Mouse (Mus musculus): ENCODE data around the gene Grik5. TPM values are rescaled to one million over a fixed set of nuclear protein-coding genes. Genes with fewer than 3 reads are reported as not detected.

Grik5 gene
- polyA plus RNA-seq (2012; rRNA removed; ENCODE audit: low replicate concordance): 25.8 and 38.3 TPM in 2 replicates

GRCm38 (mm10) chr7:25071979-25072715 lies at the start of gene Grik5, which contains the start of gene Zfp574:
Gene Grik5 (minus strand): TSS chr7:25072346.
Gene Zfp574 (plus strand): TSS chr7:25072567.

GRCm38 (mm10) chr7:25005421-25006065 lies 66.6 kb downstream of the Grik5 start, which contains the start of gene Atp1a3:
Gene Atp1a3 (minus strand): TSS chr7:25005958.

DNA sequence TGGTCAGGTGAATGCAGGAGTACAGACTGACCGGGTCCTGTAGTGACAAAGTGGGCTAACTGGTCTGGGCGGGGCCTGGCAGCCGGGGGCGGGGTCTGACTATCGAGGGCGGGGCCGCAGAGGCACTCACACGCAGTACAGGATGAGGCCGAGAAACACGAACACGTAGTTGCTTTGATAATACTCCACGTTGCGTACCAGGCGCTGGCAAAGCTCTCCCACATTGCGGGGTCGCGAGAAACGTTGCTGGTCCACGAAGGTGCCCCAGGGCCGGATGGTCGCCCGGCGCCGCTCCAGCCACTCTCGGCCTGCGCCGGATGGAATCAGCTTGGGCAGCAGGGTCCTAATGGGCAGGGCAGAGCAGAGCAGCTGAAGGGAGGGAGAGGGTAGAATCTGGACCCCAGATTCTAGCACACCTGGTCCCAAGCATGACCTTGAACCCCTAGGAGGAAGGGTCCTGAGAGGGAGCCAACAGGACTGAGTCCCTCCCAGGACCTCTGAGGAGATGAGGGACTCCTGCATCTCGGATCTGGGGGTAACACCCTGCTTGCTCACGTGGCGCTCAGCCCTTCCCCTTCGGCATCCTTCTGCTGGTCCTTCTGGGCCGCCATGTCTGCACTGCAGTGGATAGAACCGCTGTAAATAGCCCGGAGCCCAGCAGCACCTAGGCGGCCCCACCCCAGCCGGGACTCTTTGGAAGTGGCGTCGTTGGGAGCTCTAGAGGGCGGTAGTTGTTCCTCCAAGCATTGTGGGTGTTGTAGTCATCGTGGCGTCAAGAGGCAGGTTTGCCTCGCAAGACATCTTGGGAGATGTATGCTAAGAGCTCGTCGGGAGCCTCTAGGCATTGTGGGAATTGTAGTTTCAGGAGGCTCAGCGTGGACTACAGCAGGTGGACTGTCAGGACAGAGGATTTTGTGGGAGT lies 99.9 kb downstream of the Grik5 start, which contains the start of gene Rabac1:
Gene Rabac1, minus strand, starts transcription at position 783 of the 922 bp plus-strand sequence.

Other genes starting within 250 kb of the Grik5 start
- 2.9 and 4.6 TPM in 2 replicates for gene Gm9844, start 210.1 kb downstream of the Grik5 start, polyA plus RNA-seq (2012; rRNA removed; ENCODE audit: low replicate concordance)
- 0.23 TPM in 1 of 2 replicates, not detected in the other for gene Lypd4, start 202.4 kb downstream of the Grik5 start, polyA plus RNA-seq (2012; rRNA removed; ENCODE audit: low replicate concordance)
- gene Dmrtc2, start 202.3 kb downstream of the Grik5 start, polyA plus RNA-seq (2012; rRNA removed; ENCODE audit: low replicate concordance): 0.09 TPM in 1 of 2 replicates, not detected in the other
- gene Rps19, start 188.0 kb downstream of the Grik5 start, polyA plus RNA-seq (2012; rRNA removed; ENCODE audit: low replicate concordance): 631 and 672 TPM in 2 replicates
- 227 and 413 TPM in 2 replicates for gene Cd79a, start 175.0 kb downstream of the Grik5 start, polyA plus RNA-seq (2012; rRNA removed; ENCODE audit: low replicate concordance)
- gene Arhgef1, start 169.4 kb downstream of the Grik5 start, polyA plus RNA-seq (2012; rRNA removed; ENCODE audit: low replicate concordance): 431 and 893 TPM in 2 replicates
- not detected in 2 replicates for gene Gm4881, start 127.9 kb downstream of the Grik5 start, polyA plus RNA-seq (2012; rRNA removed; ENCODE audit: low replicate concordance)
- 616 and 766 TPM in 2 replicates for gene Rabac1, start 99.6 kb downstream of the Grik5 start, polyA plus RNA-seq (2012; rRNA removed; ENCODE audit: low replicate concordance)
- 17.6 and 20.0 TPM in 2 replicates for gene Atp1a3, start 66.4 kb downstream of the Grik5 start, polyA plus RNA-seq (2012; rRNA removed; ENCODE audit: low replicate concordance)
- 32.4 and 58.6 TPM in 2 replicates for gene Zfp574, start 221 bp upstream of the Grik5 start, polyA plus RNA-seq (2012; rRNA removed; ENCODE audit: low replicate concordance)
- gene Pou2f2, start 107.4 kb upstream of the Grik5 start, polyA plus RNA-seq (2012; rRNA removed; ENCODE audit: low replicate concordance): 9.9 and 39.4 TPM in 2 replicates
- gene Dedd2, start 148.3 kb upstream of the Grik5 start, polyA plus RNA-seq (2012; rRNA removed; ENCODE audit: low replicate concordance): 35.6 and 56.0 TPM in 2 replicates
- gene Zfp526, start 149.1 kb upstream of the Grik5 start, polyA plus RNA-seq (2012; rRNA removed; ENCODE audit: low replicate concordance): 16.0 and 24.9 TPM in 2 replicates
- gene Gsk3a, start 165.5 kb upstream of the Grik5 start, polyA plus RNA-seq (2012; rRNA removed; ENCODE audit: low replicate concordance): 125 and 143 TPM in 2 replicates
- 28.1 and 66.5 TPM in 2 replicates for gene Erf, start 178.4 kb upstream of the Grik5 start, polyA plus RNA-seq (2012; rRNA removed; ENCODE audit: low replicate concordance)
- 74.8 and 156 TPM in 2 replicates for gene Cic, start 195.4 kb upstream of the Grik5 start, polyA plus RNA-seq (2012; rRNA removed; ENCODE audit: low replicate concordance)
- gene Pafah1b3, start 225.6 kb upstream of the Grik5 start, polyA plus RNA-seq (2012; rRNA removed; ENCODE audit: low replicate concordance): 37.8 and 49.3 TPM in 2 replicates
- 0.11 TPM in 1 of 2 replicates, not detected in the other for gene Prr19, start 229.1 kb upstream of the Grik5 start, polyA plus RNA-seq (2012; rRNA removed; ENCODE audit: low replicate concordance)
- gene Tmem145, start 233.8 kb upstream of the Grik5 start, polyA plus RNA-seq (2012; rRNA removed; ENCODE audit: low replicate concordance): 0.06 and 0.16 TPM in 2 replicates
- gene Megf8, start 244.8 kb upstream of the Grik5 start, polyA plus RNA-seq (2012; rRNA removed; ENCODE audit: low replicate concordance): 37.0 and 62.0 TPM in 2 replicates

Data from mammary gland, adult 2 months (tissue).